Mouse (Mus musculus): ENCODE data around the gene Wwp2.

GRCm38 (mm10) chr8:107562164-107562563 is 126.0 kb downstream of the Wwp2 start:
- no peak for TF ChIP-seq POLR2A (IDR thresholded peaks at IDR 0.05; ENCODE audit: borderline replicate concordance, extremely low read depth, insufficient read depth, insufficient read length, poor library complexity, severe bottlenecking)
- TF ChIP-seq CTCF (IDR thresholded peaks at IDR 0.05; ENCODE audit: borderline replicate concordance, extremely low read depth, insufficient read depth, insufficient read length) = no peak

Data from brain, embryonic 14.5 days (tissue).